Mouse (Mus musculus) hindbrain, postnatal 0 days (tissue): Measurements from ENCODE around the gene Plcb1. TPM values are rescaled to one million over a fixed set of nuclear protein-coding genes. Genes with fewer than 3 reads are reported as not detected.

Source experiments
- ATAC-seq: fragments of 200-750 bp; cut with Nextera tagmentation; 2 replicates; pipeline ENCODE4 v1.8.0; 2017; ENCODE audit warnings: mild to moderate bottlenecking, moderate TSS enrichment, moderate library complexity
- DNase-seq: peaks from one replicate; pipeline ENCODE4 v3.0.0-alpha.2; 2015; ENCODE audit warnings: low spot score
- H3K27ac ChIP-seq: fragments of 300-500 bp; sonication (generic); 2 replicates; pipeline ENCODE4 v1.5.1; 2014; ENCODE audit warnings: mild to moderate bottlenecking
- H3K27me3 ChIP-seq: fragments of 300-500 bp; sonication (generic); 2 replicates; pipeline ENCODE4 v1.6.1; 2014; ENCODE audit warnings: low read length, mixed read lengths; ENCODE audit not compliant: insufficient read depth
- H3K36me3 ChIP-seq: fragments of 300-500 bp; sonication (generic); 2 replicates; pipeline ENCODE4 v1.6.1; 2014; ENCODE audit warnings: low read length, mixed read lengths; ENCODE audit not compliant: insufficient read depth
- H3K4me1 ChIP-seq: fragments of 300-500 bp; sonication (generic); 2 replicates; pipeline ENCODE4 v1.6.1; 2014; ENCODE audit warnings: antibody characterized with exemption, low read length, mixed read lengths; ENCODE audit not compliant: insufficient read depth
- H3K4me2 ChIP-seq: fragments of 300-500 bp; sonication (generic); 2 replicates; pipeline ENCODE4 v1.6.1; 2014; ENCODE audit warnings: low read depth, mild to moderate bottlenecking, low read length, moderate library complexity, mixed read lengths
- H3K4me3 ChIP-seq: fragments of 300-500 bp; sonication (generic); 2 replicates; pipeline ENCODE4 v1.5.1; 2014; ENCODE audit warnings: low read length
- H3K9ac ChIP-seq: fragments of 300-500 bp; sonication (generic); replicated peaks from 2 replicates; pipeline ENCODE4 v1.6.1; 2014; ENCODE audit warnings: mild to moderate bottlenecking, low read length, moderate library complexity, mixed read lengths
- H3K9me3 ChIP-seq: fragments of 300-500 bp; sonication (generic); 2 replicates; pipeline ENCODE4 v1.6.1; 2016; ENCODE audit warnings: low read length, mixed read lengths
- CTCF ChIP-seq: IDR thresholded peaks from 2 replicates; pipeline ENCODE4 v1.5.1; 2016; ENCODE audit warnings: antibody characterized with exemption, control low read depth, low read depth
- WGBS: fragments of 180-500 bp; shearing (Covaris S2); extraction: QIAGEN DNeasy Blood & Tissue Kit; methylation state at CpG from one replicate; pipeline ENCODE4 v1.1.7; 2014; 5-methylcytosine and 5-hydroxymethylcytosine counted together
- polyA plus RNA-seq: library from polyadenylated mRNA; unstranded; fragments of >200 nt; fragmentation: Nextera tagmentation; extraction: Ambion mirVana; gene quantifications from 2 replicates; pipeline ENCODE4 v1.2.1, GENCODE M21; 2015
- total RNA-seq: library from RNA; depleted of rRNA; stranded (reverse); fragments of >200 nt; gene quantifications from 2 replicates; pipeline ENCODE4 v1.2.3, GENCODE M21; 2014

Gene Plcb1
- total and polyA plus RNA-seq, 2 experiments from 2014 or later = 47.4 to 48.8 TPM

GRCm38 (mm10) chr2:135204141-135205120 is 418.6 kb downstream of the Plcb1 start:
- ATAC-seq (peak; percentile 64), DNase-seq (peak; percentile 46)
- Histone ChIP-seq H3K4me2 (no peak overlapping the region), H3K9ac (no peak overlapping the region), H3K27ac (peak overlapping the region; percentile 15; the same call in 1 of the 2 replicates), H3K36me3 (no peaks in the 10 kb centered on the region), H3K4me1 (no peaks in the 10 kb centered on the region), H3K4me3 (no peak overlapping the region), H3K27me3 (no peaks in the 10 kb centered on the region), H3K9me3 (no peaks in the 10 kb centered on the region)
- 67% methylated on average over 11 of the region's 11 CpGs for WGBS
- no peak for TF ChIP-seq CTCF

- Histone ChIP-seq H3K9me3 (no peaks in the 10 kb centered on the region), H3K27ac (no peak overlapping the region), H3K4me1 (no peaks in the 10 kb centered on the region), H3K36me3 (no peaks in the 10 kb centered on the region), H3K4me2 (no peak overlapping the region), H3K9ac (no peak overlapping the region), H3K27me3 (no peaks in the 10 kb centered on the region), H3K4me3 (no peak overlapping the region)
- TF ChIP-seq CTCF = no peak
- no peak for ATAC-seq
- WGBS = 88% methylated on average over 1 of the region's 1 CpGs
- DNase-seq = no peak
Measured at GRCm38 (mm10) chr2:135208890-135209289, 423.0 kb downstream of the Plcb1 start.

DNA sequence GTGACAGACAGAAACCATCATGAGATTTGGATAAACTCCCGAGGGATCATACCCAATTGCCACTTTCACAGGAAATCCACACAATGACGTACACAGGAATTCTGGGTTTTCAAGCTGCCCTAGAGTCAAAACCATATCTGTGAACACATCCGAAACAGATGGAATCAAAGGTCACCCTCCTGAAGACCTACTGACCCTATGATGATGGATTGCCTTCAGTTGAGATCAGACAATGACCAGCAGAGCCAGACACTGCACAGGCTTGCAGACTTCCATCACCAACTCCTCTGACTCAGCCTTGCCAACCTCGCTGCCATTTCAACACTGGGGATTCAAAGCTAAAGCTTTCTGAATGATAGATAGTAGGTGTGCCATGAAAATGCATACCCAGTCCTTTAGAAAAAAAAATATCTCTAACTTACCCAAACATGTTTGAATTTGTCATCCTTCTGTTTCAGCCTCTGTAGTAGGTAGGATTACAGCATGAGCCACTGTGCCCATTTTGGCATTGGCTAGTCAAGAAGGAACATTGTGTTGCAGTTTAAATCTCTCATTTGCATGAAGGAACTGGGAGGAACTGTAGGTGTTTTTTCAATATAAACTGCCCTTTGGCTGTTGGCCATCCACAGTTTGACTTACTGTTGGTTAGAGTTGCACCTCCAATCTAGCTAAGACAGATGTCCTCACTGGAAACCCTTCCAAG is 429.0 kb downstream of the Plcb1 start:
- no peak for TF ChIP-seq CTCF
- no peak for ATAC-seq
- Histone ChIP-seq H3K36me3 (no peaks in the 10 kb centered on the region), H3K27me3 (no peaks in the 10 kb centered on the region), H3K9me3 (no peaks in the 10 kb centered on the region), H3K4me1 (no peaks in the 10 kb centered on the region), H3K27ac (no peak overlapping the region), H3K4me2 (no peak overlapping the region), H3K9ac (no peak overlapping the region), H3K4me3 (no peak overlapping the region)
- DNase-seq = no peak
- 58% methylated on average over 4 of the region's 4 CpGs for WGBS

GRCm38 (mm10) chr2:135219406-135219805 is 433.5 kb downstream of the Plcb1 start:
- H3K4me3 ChIP-seq = no peak overlapping the region
- DNase-seq (no peak), ATAC-seq (no peak)
- no peaks in the 10 kb centered on the region for H3K9me3 ChIP-seq
- no peak overlapping the region for H3K4me2 ChIP-seq
- 52% methylated on average over 3 of the region's 3 CpGs for WGBS
- TF ChIP-seq CTCF = no peak
- H3K27ac ChIP-seq = no peak overlapping the region
- no peaks in the 10 kb centered on the region for H3K27me3 ChIP-seq
- H3K36me3 ChIP-seq = no peaks in the 10 kb centered on the region
- no peaks in the 10 kb centered on the region for H3K4me1 ChIP-seq
- H3K9ac ChIP-seq = no peak overlapping the region

DNA sequence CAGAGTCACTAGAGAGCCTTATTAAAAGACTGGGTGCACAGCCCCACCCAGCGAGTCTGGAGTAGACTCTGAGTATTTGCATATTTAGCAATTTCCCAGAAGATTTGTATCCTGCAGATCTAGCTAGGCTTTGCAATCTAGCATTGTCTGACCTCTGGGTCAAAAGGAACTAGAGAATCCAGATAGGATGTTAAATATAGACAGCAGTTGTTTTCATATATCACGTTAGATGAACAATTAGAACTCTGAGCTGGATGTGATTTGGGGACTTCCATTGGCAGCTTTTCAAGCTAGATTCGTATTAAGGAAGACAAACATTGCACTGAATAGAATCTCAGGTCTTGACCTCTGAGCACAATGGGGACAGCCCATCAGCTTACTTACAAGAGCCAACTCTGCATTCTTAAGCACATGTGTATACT is 439.7 kb downstream of the Plcb1 start:
- Histone ChIP-seq H3K27me3 (no peaks in the 10 kb centered on the region), H3K4me1 (no peaks in the 10 kb centered on the region), H3K36me3 (no peaks in the 10 kb centered on the region), H3K27ac (no peak overlapping the region), H3K4me3 (no peak overlapping the region), H3K4me2 (no peak overlapping the region), H3K9ac (no peak overlapping the region), H3K9me3 (no peaks in the 10 kb centered on the region)
- DNase-seq (no peak), ATAC-seq (no peak)
- 48% methylated on average over 3 of the region's 3 CpGs for WGBS
- no peak for TF ChIP-seq CTCF

- Histone ChIP-seq H3K4me2 (no peak overlapping the region), H3K27me3 (no peaks in the 10 kb centered on the region), H3K4me3 (no peak overlapping the region), H3K4me1 (no peaks in the 10 kb centered on the region), H3K36me3 (no peaks in the 10 kb centered on the region), H3K27ac (no peak overlapping the region), H3K9ac (no peak overlapping the region), H3K9me3 (no peaks in the 10 kb centered on the region)
- no peak; the same call in 1 of the 2 replicates for ATAC-seq
- WGBS = 85% methylated on average over 3 of the region's 3 CpGs
- TF ChIP-seq CTCF = no peak
- no peak for DNase-seq
Measured at GRCm38 (mm10) chr2:135230262-135230661, 444.4 kb downstream of the Plcb1 start.
